Mouse (Mus musculus) kidney, adult 2 months (tissue): ENCODE measurements at regions not wholly inside any gene's neighbourhood (a gene's known extent, or its start where the extent isn't known, plus 50 kb on each side); places are given as distances from the start of the nearest gene placed in this dataset.

ENCODE experiments used
- CTCF ChIP-seq: fragments of 200-500 bp; conservative IDR thresholded peaks from 2 replicates; pipeline ENCODE4 v1.5.1; 2011; ENCODE audit warnings: low read depth, mild to moderate bottlenecking, control low read depth, low read length, moderate library complexity, mixed read lengths; ENCODE audit not compliant: insufficient read depth, insufficient read length
- POLR2A ChIP-seq: fragments of 200-500 bp; IDR thresholded peaks from one replicate; pipeline ENCODE4 v1.6.1; 2011; ENCODE audit warnings: low read depth, low read length, control low read depth

- TF ChIP-seq CTCF = no peak
- no peak for TF ChIP-seq POLR2A
Observed at GRCm38 (mm10) chr14:87669496-87669895, 253.1 kb downstream of the Tdrd3 start.
